Mouse (Mus musculus) spleen, adult 18-20 months (tissue): ENCODE results near the gene Slco1b2.
"Not testable (repeated sequence)": the region's sequence is repeated elsewhere in the genome, so short reads cannot be mapped to it uniquely, and the experiment has no call there.

ENCODE experiments used
- DNase-seq, 2 experiments: peaks; one replicate each; pipeline ENCODE4 v3.0.0; 2022; ENCODE audit warnings: mixed read lengths in 2 of 2

The Slco1b2 gene

DNA sequence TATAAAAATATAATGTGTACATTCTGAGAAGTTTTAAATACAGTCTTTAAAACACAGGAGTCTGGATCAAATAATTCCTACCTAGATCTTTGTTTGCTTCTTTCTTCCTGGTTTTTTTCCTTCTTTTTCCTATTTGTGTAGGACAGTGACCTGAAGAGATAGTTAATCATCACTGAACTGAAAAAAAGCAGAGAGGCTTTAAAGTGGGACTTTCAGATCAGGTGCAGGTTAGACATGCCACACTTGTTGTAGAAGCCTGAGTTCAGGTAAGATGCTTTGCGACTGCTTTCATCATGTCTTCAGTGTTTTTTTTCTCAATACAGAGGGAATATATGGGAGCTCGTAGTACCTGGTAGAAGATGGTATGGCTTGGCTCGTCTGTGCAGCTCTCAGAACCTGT is at the start of gene Slco1b2:
Slco1b2 (plus strand) TSS at position 228 of the 400 bp plus-strand sequence.
- no peak for DNase-seq

DNA sequence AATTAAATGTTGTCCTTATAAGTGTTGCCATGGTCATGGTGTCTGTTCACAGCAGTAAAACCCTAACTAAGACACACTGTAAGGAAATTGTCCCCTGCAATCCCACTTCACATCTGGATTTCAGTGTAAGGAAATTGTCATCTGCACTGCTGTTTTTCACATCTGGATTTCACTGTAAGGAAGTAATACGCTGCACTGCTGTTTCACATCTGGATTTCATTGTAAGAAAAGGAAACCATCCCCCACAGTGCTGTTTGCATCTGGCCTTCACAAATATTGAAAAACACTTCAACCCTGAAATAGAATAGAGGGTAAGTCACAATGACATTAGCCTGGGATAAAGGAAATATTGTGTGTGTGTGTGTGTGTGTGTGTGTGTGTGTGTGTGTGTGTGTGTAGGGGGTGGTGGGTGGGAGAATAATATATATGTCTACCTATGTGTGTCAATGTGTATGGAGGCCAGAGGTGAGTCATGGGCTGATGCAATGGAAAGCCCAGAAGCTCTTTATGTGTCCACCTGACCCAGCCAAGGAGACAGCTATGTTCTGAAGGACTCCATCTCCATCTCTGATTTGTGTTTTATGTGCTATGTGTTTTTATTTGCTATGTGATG is 44.4 kb upstream of the Slco1b2 start:
- no peak for DNase-seq

DNA sequence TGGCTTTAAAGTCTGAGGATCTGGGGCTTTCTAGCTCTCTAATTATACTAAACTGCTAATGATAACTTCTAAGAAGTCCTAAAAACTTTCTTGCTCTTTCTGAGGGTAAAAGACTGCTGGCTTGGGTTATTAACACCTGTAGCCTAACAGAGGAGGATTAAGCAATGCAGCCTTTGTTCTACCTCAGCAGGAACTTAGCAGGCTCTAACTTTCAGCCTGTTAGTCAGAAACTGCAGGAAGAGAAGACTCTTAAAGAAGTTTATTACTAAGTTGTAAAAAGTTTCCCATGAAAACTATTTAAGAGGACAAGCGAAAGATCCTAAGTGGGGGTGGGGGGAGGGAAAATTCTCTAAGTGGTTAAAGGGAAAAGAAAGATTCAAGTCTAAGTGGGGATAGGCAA is 39.3 kb upstream of the Slco1b2 start:
- no peak for DNase-seq

- not testable (repeated sequence) for DNase-seq
Measured at GRCm38 (mm10) chr6:141590598-141591200, 38.6 kb upstream of the Slco1b2 start.

DNA sequence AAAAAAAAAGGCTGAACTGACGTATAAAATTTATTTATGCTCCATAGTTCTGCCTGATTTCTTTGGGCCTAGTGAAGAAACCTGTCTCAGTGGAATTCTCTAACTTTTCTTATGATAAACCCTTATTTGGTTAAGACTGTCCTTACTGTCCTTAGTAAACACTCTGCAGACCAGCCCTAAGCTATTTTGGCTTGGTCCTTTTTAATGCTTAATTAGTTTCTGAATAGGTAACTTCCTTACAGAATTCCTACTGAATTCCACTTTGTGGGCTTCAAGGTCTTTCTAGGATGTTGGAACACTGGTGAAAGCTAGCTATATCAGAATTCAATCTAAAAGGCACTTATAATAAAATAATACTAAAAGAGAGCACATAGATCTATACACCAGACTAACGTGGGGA is 33.2 kb upstream of the Slco1b2 start:
- no peak for DNase-seq

- DNase-seq, result no peak
Measured at GRCm38 (mm10) chr6:141597037-141597436, 32.3 kb upstream of the Slco1b2 start.

GRCm38 (mm10) chr6:141600940-141601339 is 28.4 kb upstream of the Slco1b2 start:
- no peak for DNase-seq

- no peak for DNase-seq
Measured at GRCm38 (mm10) chr6:141610702-141611260, 18.5 kb upstream of the Slco1b2 start.

GRCm38 (mm10) chr6:141614017-141614416 is 15.3 kb upstream of the Slco1b2 start:
- DNase-seq, result no peak

GRCm38 (mm10) chr6:141615348-141615747 is 14.0 kb upstream of the Slco1b2 start:
- no peak for DNase-seq

DNA sequence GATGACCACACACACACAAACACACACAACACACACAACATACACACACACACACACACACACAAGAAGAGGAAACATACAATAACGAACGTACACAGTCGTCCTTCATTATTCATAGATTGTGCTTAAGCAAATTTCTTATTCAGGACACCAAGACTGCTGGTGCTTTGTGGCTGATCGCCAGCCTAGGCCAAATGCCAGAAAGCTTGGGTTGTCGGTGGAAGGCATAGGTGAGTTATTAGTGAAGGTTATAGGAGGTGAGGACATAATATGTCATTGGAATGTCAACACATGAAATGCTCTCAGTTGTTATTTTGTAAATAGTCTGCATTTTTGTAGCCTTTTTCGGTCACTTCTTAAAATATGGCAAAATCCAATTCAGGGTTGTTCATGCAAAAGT is 3.6 kb downstream of the Slco1b2 start:
- no peak for DNase-seq

DNA sequence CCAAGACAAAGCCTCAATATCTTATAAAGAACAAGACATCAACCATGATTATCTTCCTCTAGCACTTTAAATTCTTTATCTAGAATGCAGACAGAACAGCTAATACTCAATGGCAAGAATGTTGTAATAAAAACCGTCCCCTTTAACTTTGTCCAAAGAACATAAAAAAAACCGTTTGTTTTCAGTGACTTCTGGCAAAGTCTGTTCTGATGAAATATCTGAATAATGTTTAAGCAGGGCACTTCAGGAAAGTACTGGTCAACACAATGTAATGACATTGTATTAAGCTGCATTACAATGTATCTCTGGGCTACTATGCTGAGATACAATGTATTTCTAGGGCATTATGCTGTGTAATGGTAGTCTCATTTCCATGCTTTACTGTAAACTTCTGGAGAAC is 5.9 kb downstream of the Slco1b2 start:
- DNase-seq, result no peak

DNA sequence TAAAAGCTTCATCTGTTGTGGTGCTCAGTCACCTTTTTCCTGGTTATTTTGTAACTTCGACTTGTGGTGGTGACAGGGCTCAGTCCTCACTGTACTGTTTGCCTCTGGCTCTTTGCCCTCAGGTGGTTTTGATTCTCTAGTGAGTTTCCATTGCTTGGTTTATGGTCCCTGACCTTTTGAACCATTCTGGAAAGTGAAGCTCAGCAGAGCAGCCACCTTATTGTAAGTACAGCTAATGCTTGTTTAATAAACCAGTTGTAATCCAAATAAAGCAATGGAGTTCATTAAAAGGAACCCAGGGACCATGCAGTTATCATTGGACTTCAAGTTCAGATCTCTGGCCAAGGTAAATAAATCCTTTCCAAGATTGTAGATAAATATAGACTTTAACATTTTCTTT is 11.3 kb downstream of the Slco1b2 start:
- DNase-seq, result no peak

- no peak for DNase-seq
Measured at GRCm38 (mm10) chr6:141687008-141687407, 57.7 kb downstream of the Slco1b2 start.

GRCm38 (mm10) chr6:141691246-141691645 is 61.9 kb downstream of the Slco1b2 start:
- no peak for DNase-seq
